Mouse (Mus musculus) common myeloid progenitor, adult 5-6 weeks (primary cell): Measurements from ENCODE around the gene Tmem86b. TPM values are rescaled to one million over a fixed set of nuclear protein-coding genes. Genes with fewer than 3 reads are reported as not detected.

Experiments
- ATAC-seq: replicated peaks from 2 replicates; pipeline ENCODE4 v1.8.0; 2016; ENCODE audit warnings: low read depth, mild to moderate bottlenecking, moderate TSS enrichment, inconsistent platforms; ENCODE audit not compliant: poor library complexity, severe bottlenecking
- total RNA-seq: library from RNA; stranded (forward); fragments of 200-1000, 187-1606 nt; gene quantifications from 2 replicates; pipeline ENCODE4 v1.2.3, GENCODE M21; 2017

Tmem86b gene
- total RNA-seq, 1 experiment from 2014 or later, result 8.6 TPM

- no peak for ATAC-seq
Measured at GRCm38 (mm10) chr7:4602969-4603368, 28.3 kb downstream of the Tmem86b start.

GRCm38 (mm10) chr7:4597046-4597445 is 34.2 kb downstream of the Tmem86b start:
- peak; percentile 81 for ATAC-seq

- peak; percentile 88 for ATAC-seq
Measured at GRCm38 (mm10) chr7:4581481-4581880, 49.7 kb downstream of the Tmem86b start.

Other genes starting within 250 kb of the Tmem86b start
- 0.15 TPM in 1 of 2 replicates, not detected in the other for gene Gp6, start 233.7 kb downstream of the Tmem86b start, total RNA-seq
- gene Rdh13, start 185.8 kb downstream of the Tmem86b start, total RNA-seq, result 14.0 and 15.1 TPM in 2 replicates
- 4.2 and 5.6 TPM in 2 replicates for gene Eps8l1, start 170.7 kb downstream of the Tmem86b start, total RNA-seq
- gene Ppp1r12c, start 129.7 kb downstream of the Tmem86b start, total RNA-seq, result 90.2 and 117 TPM in 2 replicates
- 6.1 and 6.6 TPM in 2 replicates for gene Tnnt1, start 115.0 kb downstream of the Tmem86b start, total RNA-seq
- 0.87 and 1.9 TPM in 2 replicates for gene Tnni3, start 107.2 kb downstream of the Tmem86b start, total RNA-seq
- gene Dnaaf3, start 99.0 kb downstream of the Tmem86b start, total RNA-seq, result 1.6 TPM in 1 of 2 replicates, not detected in the other
- not detected in 2 replicates for gene Syt5, start 83.9 kb downstream of the Tmem86b start, total RNA-seq
- not detected in 2 replicates for gene Ptprh, start 27.4 kb downstream of the Tmem86b start, total RNA-seq
- gene Ppp6r1, start 27.6 kb upstream of the Tmem86b start, total RNA-seq, result 142 and 149 TPM in 2 replicates
- 28.6 and 43.6 TPM in 2 replicates for gene Hspbp1, start 53.6 kb upstream of the Tmem86b start, total RNA-seq
- not detected in 2 replicates for gene Brsk1, start 59.2 kb upstream of the Tmem86b start, total RNA-seq
- gene Tmem150b, start 93.8 kb upstream of the Tmem86b start, total RNA-seq, result 6.6 and 8.3 TPM in 2 replicates
- gene Kmt5c, start 108.7 kb upstream of the Tmem86b start, total RNA-seq, result 33.0 and 37.9 TPM in 2 replicates
- gene Cox6b2, start 121.7 kb upstream of the Tmem86b start, total RNA-seq, result 63.5 and 74.7 TPM in 2 replicates
- not detected in 2 replicates for gene Fam71e2, start 139.9 kb upstream of the Tmem86b start, total RNA-seq
- gene Il11, start 151.4 kb upstream of the Tmem86b start, total RNA-seq, result 0.59 TPM in 1 of 2 replicates, not detected in the other
- not detected in 2 replicates for gene Tmem190, start 151.5 kb upstream of the Tmem86b start, total RNA-seq
- 7.0 and 8.4 TPM in 2 replicates for gene Tmem238, start 158.2 kb upstream of the Tmem86b start, total RNA-seq
- gene Rpl28, start 161.5 kb upstream of the Tmem86b start, total RNA-seq, result 690 and 777 TPM in 2 replicates
- 190 and 203 TPM in 2 replicates for gene Ube2s, start 181.2 kb upstream of the Tmem86b start, total RNA-seq
- 0.05 TPM in 2 replicates for gene Shisa7, start 213.3 kb upstream of the Tmem86b start, total RNA-seq
- gene Isoc2b, start 238.8 kb upstream of the Tmem86b start, total RNA-seq, result 8.0 and 70.9 TPM in 2 replicates
- 3.8 and 6.5 TPM in 2 replicates for gene Isoc2a, start 245.7 kb upstream of the Tmem86b start, total RNA-seq